Mouse (Mus musculus) cortical plate, adult 2 months (tissue): Measurements from ENCODE around the gene Kera.

Experiments used
- CTCF ChIP-seq: fragments of 200-500 bp; IDR thresholded peaks from 2 replicates; pipeline ENCODE4 v1.5.1; 2011; ENCODE audit warnings: mild to moderate bottlenecking, control low read depth, low read length; ENCODE audit not compliant: insufficient read depth; ENCODE audit errors: extremely low read depth
- POLR2A ChIP-seq: fragments of 200-500 bp; IDR thresholded peaks from 2 replicates; pipeline ENCODE4 v1.6.1; 2011; ENCODE audit warnings: mild to moderate bottlenecking, low read length, control low read depth; ENCODE audit not compliant: insufficient read depth; ENCODE audit errors: extremely low read depth

DNA sequence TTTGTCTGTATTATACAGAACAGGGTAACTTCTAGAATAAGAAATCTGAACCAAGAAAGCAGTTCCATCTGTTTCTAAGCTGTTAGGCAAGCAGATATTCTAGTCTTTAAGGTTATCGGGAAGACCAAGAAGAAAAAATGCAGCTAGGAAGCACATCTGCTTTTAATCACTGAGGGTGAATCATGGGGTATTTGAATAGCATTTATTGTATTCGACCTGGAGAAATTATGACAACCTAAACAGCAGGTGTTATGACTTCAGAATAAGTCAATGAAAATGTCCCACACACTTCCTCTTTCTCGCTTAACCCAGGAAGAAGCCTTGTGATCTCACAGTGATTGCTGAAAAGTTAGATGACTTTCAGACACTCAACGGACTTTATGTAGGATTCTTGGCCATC is 18.4 kb downstream of the Kera start:
- no peak for TF ChIP-seq CTCF
- TF ChIP-seq POLR2A = no peak
